Mouse (Mus musculus) MEL-GATA-1-ER (cell line): ENCODE data around the gene Hnrnpul1.

Experiments
- DNase-seq: peaks from one replicate; pipeline ENCODE4 v3.0.0-alpha.2; 2012; ENCODE audit warnings: low read depth; ENCODE audit errors: extremely low read depth

Hnrnpul1 gene

GRCm38 (mm10) chr7:25719761-25720610, 34.6 kb downstream of the Hnrnpul1 start:
- peak; percentile 45 for DNase-seq

DNA sequence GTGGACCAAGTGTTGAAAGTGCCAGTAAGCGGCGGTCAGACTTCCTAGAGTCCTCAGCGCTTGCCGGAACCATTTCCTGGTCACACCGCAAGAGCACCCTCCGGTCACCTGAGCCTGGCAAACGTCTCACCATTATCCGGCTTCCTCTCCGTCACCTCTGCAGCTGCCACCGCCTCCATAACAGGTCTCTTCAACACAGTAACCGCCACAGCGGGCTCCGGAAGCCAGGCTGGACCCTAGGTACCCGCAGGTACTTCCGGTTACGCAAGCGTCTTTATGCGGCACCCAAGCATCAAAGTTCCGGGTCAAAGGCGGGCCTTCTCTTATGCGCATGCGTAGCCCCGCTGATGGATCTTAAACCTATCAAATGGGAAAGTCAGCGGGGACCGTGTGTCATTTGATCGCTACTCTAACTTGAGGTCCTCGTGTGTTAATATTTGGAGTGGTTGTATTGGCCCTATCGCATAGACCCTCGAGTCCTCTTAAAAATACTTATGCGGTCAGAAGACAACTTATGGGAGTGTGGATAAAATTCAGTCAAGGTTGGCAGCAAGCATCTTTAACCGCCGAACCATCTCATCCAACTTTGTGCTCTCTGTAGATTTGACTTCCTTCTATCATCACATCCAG, 35.7 kb downstream of the Hnrnpul1 start, which contains the start of gene Ccdc97:
Ccdc97 (minus strand) TSS at position 301 of the 630 bp plus-strand sequence.
- peak; percentile 88 for DNase-seq

DNA sequence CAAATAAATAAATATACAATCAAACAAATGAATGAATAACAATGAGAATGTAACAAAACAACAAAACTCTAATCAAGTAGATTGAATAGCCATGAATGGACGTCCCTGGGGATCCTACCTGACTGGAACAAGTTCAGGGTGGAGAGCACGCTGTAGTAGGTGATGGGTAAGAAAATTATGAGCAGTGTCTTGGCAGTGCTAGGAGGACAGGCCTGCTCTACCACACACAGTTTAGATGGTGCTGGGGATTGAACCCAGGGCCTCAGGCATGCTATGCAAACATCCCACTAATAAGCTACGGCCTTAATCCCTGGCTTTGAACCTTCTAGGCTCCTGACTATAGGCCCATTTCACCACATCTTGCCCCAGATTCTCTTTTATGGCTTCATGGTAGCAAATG, 37.1 kb downstream of the Hnrnpul1 start:
- DNase-seq = no peak

- no peak for DNase-seq
Measured at GRCm38 (mm10) chr7:25715731-25716271, 38.8 kb downstream of the Hnrnpul1 start.

- DNase-seq = no peak
Measured at GRCm38 (mm10) chr7:25714581-25714980, 40.0 kb downstream of the Hnrnpul1 start.

GRCm38 (mm10) chr7:25712801-25713200, 41.8 kb downstream of the Hnrnpul1 start:
- DNase-seq = no peak

- DNase-seq = no peak
Measured at GRCm38 (mm10) chr7:25711731-25712197, 42.8 kb downstream of the Hnrnpul1 start.

DNA sequence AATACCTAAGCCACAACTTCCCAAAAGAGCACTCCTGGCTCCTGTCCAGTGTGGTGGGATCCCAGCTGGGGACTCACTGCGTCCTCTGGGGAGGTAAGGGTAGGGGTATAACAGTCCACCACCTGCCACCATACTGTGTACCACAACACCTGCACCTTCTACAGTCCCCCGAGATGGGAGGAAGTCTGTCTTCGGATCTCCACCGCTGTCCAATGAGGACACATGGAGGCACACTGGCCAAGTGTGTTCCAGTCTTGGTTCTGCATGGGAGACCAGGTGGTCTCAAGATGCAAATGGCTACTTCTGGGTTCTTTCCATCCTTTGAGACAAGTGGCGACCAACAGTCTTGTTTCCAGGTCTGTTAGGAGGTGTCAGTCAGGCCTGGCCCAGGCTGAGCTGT, 43.4 kb downstream of the Hnrnpul1 start:
- no peak for DNase-seq

DNA sequence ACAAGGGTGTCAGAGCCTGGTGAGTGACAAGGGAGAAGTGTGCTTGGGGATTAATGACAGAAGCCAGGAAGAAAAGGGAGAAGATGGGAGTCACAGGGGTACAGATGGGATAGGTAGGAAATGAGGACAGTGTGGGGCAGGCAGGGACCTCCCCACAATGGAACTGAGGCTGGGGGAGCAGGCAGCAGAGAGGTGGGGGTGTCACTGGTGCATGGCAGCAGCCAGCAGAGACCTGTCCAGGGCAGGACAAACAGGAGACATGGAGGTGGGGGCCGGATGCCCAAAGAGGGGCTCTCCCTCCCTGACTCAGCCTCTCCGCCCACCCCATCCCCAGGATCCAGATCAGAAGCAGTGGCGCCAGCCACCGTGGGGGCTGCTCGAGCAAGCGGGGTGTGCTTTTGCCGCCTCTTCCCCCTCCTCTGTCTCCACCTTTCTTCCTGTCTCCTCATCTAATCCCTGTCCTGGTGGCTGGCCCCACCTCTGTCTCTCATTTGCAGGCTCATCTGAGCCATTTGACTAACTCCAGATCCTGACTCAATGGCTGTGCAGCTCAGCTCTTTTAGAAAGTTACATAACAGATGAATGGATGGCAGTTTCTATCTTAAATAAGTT, 43.9 kb downstream of the Hnrnpul1 start:
- no peak for DNase-seq

DNA sequence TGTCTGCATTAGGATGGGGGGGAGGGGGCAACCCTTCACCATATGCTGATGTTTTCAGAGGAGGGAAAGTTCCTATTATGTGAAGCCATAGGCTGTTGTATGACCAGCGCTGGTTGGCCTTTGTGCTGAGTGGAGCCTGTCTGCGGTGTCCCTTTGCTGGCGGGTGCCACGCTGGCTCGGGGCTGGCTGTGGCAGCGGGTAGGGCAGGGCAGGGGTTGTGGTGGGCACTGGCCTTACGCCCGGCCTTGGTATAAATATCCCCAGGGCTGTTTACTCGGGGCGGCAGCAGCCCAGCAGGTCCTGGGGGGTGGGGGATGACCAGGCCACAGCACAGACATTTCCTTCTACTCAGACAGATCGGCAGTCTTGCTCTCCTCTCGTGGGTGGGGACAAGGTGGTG, 44.6 kb downstream of the Hnrnpul1 start:
- no peak for DNase-seq

- DNase-seq = no peak
Measured at GRCm38 (mm10) chr7:25707581-25708292, 46.8 kb downstream of the Hnrnpul1 start.

DNA sequence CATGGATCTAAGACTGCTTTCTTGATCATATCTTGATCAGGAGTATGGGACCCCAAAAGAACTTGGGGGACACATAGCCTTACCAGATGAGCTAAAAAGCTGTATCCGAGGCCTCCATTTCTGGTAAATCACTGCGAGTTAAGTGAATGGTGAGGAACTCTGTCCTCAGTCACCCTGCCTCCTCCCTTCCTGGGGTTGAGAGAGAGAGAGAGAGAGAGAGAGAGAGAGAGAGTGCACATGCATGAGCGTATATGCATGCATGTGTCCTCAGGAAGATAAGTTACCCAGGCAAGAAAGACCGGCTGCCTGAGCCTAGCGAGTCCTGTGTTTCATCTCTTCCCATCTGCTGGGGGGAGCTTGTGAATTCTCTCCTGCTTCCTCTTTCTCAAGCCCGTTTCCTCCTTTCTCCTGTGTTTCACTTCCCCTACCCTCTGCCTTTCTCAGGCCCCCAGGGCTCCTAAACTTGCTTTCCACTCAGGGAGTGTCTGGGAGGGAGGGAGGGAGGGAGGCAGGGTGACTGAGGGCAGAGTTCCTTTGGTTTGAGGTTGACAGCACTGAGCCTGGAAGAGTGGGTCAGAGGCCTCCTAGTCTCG, 47.9 kb downstream of the Hnrnpul1 start:
- DNase-seq = peak; percentile 65

DNA sequence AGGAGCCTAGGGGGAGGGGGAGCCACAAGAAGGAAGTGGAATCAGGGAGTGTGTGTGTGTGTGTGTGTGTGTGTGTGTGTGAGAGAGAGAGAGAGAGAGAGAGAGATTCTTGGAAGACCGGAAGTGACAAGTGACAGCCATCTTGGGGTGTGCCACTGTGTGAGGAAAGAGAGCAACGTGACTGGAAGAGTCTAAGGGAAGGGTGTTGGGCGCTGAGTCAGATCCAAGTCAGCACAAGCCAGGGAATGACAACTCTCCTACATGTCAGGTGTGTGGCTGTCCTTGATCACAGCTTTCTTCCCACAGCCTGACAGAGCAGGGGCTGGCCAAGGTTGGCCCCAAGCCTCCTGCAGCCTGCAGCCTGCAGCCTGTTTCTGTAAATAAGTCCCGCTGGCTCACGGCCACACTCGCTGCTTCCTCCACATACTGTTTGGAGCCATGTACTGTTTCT, 48.7 kb downstream of the Hnrnpul1 start:
- DNase-seq = no peak

- DNase-seq = no peak
Measured at GRCm38 (mm10) chr7:25704716-25705364, 49.7 kb downstream of the Hnrnpul1 start.

DNA sequence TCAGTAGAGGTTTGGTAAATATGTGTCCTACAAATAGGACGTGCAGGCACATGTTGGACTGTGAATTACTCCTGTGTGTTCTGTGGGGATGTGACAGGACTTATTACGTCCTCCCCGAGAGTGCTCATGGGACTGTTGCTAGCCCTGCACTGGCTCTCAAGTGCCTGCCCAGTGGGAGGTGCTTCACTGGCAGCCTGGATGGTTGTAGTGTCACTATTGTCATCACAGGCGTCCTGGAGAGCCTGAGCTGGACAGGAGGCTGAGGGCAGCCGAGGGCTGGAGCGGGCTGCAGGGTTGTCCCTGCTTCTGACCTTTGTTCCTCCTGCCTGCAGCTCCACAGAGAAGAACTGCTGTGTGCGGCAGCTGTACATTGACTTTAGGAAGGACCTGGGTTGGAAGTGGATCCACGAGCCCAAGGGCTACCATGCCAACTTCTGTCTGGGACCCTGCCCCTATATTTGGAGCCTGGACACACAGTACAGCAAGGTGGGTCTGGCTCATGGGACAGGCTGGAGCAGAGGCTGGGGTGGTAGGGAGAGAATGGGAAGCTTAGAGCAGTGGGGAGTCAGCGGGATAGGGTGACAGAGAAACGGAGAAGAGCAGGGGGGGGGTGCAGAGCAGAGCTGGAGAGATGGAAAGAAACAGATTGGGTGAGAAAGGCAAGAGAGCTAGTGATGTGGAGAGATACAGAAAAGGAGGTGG, 50.6 kb downstream of the Hnrnpul1 start:
- no peak for DNase-seq

- no peak for DNase-seq
Measured at GRCm38 (mm10) chr7:25702350-25702749, 52.2 kb downstream of the Hnrnpul1 start.

- DNase-seq = no peak
Measured at GRCm38 (mm10) chr7:25700732-25701131, 53.8 kb downstream of the Hnrnpul1 start.

- DNase-seq = no peak
Measured at GRCm38 (mm10) chr7:25699851-25700250, 54.7 kb downstream of the Hnrnpul1 start.

DNA sequence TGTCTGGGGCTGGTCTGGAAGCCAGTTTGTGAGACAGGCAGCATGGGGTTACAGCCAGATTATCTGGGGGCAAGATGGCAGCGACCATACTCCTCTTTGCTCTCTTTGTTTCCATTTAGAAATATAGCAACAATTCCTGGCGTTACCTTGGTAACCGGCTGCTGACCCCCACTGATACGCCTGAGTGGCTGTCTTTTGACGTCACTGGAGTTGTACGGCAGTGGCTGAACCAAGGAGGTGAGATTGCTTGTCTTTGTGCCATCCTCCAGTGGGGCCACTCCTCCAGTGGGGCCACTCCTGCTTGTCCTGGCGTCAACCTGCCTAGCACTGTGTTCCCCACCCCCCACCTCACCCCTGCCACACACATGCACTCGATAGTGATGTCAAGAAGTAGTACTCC, 60.5 kb downstream of the Hnrnpul1 start:
- DNase-seq = no peak

- no peak for DNase-seq
Measured at GRCm38 (mm10) chr7:25690051-25690450, 64.5 kb downstream of the Hnrnpul1 start.
